Mouse (Mus musculus) spleen, adult 2 months (tissue): ENCODE measurements around the gene Scn5a. TPM values are rescaled to one million over a fixed set of nuclear protein-coding genes. Genes with fewer than 3 reads are reported as not detected.

Source experiments
- DNase-seq, 2 experiments: peaks; one replicate each; pipeline versions ENCODE4 v3.0.0 to v3.0.0-alpha.2; 2012 to 2021; ENCODE audit warnings: low spot score in 2 of 2, low read depth in 1 of 2
- H3K27ac ChIP-seq: fragments of 200-500 bp; 2 replicates; pipeline ENCODE4 v1.5.1; 2012; ENCODE audit warnings: low read length, inconsistent platforms; ENCODE audit not compliant: insufficient read depth
- H3K27me3 ChIP-seq: fragments of 200-500 bp; 2 replicates; pipeline ENCODE4 v1.6.1; 2012; ENCODE audit warnings: mild to moderate bottlenecking, moderate library complexity, low read length, inconsistent platforms; ENCODE audit not compliant: control insufficient read depth, insufficient read depth
- H3K36me3 ChIP-seq: fragments of 200-500 bp; 2 replicates; pipeline ENCODE4 v1.6.1; 2012; ENCODE audit warnings: mild to moderate bottlenecking, low read length, inconsistent platforms; ENCODE audit not compliant: control insufficient read depth, insufficient read depth
- H3K4me1 ChIP-seq: fragments of 200-500 bp; 2 replicates; pipeline ENCODE4 v1.6.1; 2011; ENCODE audit warnings: inconsistent platforms; ENCODE audit not compliant: control insufficient read depth, insufficient read depth, insufficient read length
- H3K4me3 ChIP-seq: fragments of 200-500 bp; 2 replicates; pipeline ENCODE4 v1.5.1; 2011; ENCODE audit warnings: mild to moderate bottlenecking, inconsistent platforms; ENCODE audit not compliant: insufficient read depth, insufficient read length; ENCODE audit errors: extremely low read depth
- CTCF ChIP-seq: fragments of 200-500 bp; IDR thresholded peaks from 2 replicates; pipeline ENCODE4 v1.5.1; 2011; ENCODE audit warnings: mild to moderate bottlenecking, inconsistent platforms; ENCODE audit not compliant: insufficient read depth, insufficient read length, insufficient replicate concordance; ENCODE audit errors: extremely low read depth
- POLR2A ChIP-seq: fragments of 200-500 bp; IDR thresholded peaks from 2 replicates; pipeline ENCODE4 v1.6.1; 2011; ENCODE audit warnings: low read depth, low read length, inconsistent platforms
- WGBS: fragments of 180-500 bp; shearing (Covaris S2); methylation state at CpG from one replicate; pipeline ENCODE4 v1.1.7; 2018; 5-methylcytosine and 5-hydroxymethylcytosine counted together
- polyA plus RNA-seq: library from polyadenylated mRNA; depleted of rRNA; stranded (reverse); fragments of >200 nt; gene quantifications from 2 replicates; pipeline ENCODE4 v1.2.3, GENCODE M21; 2012

The Scn5a gene
- polyA plus RNA-seq, 1 experiment = 1.4 TPM

GRCm38 (mm10) chr9:119469691-119470353 is 109.0 kb downstream of the Scn5a start:
- WGBS = 81% methylated on average over 8 of the region's 8 CpGs
- TF ChIP-seq CTCF (no peak), POLR2A (no peak)
- peaks cover 1% of the 10 kb centered on the region; the same call in 1 of the 2 replicates for H3K36me3 ChIP-seq
- DNase-seq = no peak
- no peaks in the 10 kb centered on the region for H3K4me1 ChIP-seq
- no peaks in the 10 kb centered on the region for H3K27me3 ChIP-seq
- H3K27ac ChIP-seq = no peak overlapping the region
- no peak overlapping the region for H3K4me3 ChIP-seq

- no peak for TF ChIP-seq POLR2A
- no peak for TF ChIP-seq CTCF
- no peak for DNase-seq
- Histone ChIP-seq H3K27me3 (no peaks in the 10 kb centered on the region), H3K4me1 (no peaks in the 10 kb centered on the region), H3K36me3 (peaks cover 10% of the 10 kb centered on the region), H3K27ac (no peak overlapping the region), H3K4me3 (no peak overlapping the region)
- WGBS = 69% methylated on average over 7 of the region's 7 CpGs
These were observed 113.2 kb downstream of the Scn5a start for GRCm38 (mm10) chr9:119465595-119465994.

GRCm38 (mm10) chr9:119465056-119465455 is 113.8 kb downstream of the Scn5a start:
- H3K36me3 ChIP-seq = peaks cover 10% of the 10 kb centered on the region
- no peak for TF ChIP-seq POLR2A
- no peak for TF ChIP-seq CTCF
- 65% methylated on average over 6 of the region's 6 CpGs for whole genome bisulfite sequencing
- H3K4me1 ChIP-seq = no peaks in the 10 kb centered on the region
- no peak overlapping the region for H3K27ac ChIP-seq
- H3K4me3 ChIP-seq = no peak overlapping the region
- no peak for DNase-seq
- H3K27me3 ChIP-seq = no peaks in the 10 kb centered on the region

GRCm38 (mm10) chr9:119460410-119460809 is 118.4 kb downstream of the Scn5a start:
- Histone ChIP-seq H3K27ac (no peak overlapping the region), H3K4me3 (no peak overlapping the region), H3K4me1 (no peaks in the 10 kb centered on the region), H3K27me3 (no peaks in the 10 kb centered on the region), H3K36me3 (peaks cover 9% of the 10 kb centered on the region)
- peak; percentile 3 to 36 for DNase-seq
- TF ChIP-seq CTCF (peak; percentile 55; the same call in 1 of the 2 replicates), POLR2A (no peak)
- WGBS = 52% methylated on average over 8 of the region's 8 CpGs

GRCm38 (mm10) chr9:119457122-119457521 is 121.7 kb downstream of the Scn5a start:
- Histone ChIP-seq H3K4me1 (no peaks in the 10 kb centered on the region), H3K27ac (no peak overlapping the region), H3K27me3 (no peaks in the 10 kb centered on the region), H3K4me3 (no peak overlapping the region), H3K36me3 (no peaks in the 10 kb centered on the region; the same call in 1 of the 2 replicates)
- no peak for TF ChIP-seq POLR2A
- no peak for TF ChIP-seq CTCF
- no peak for DNase-seq
- WGBS = 94% methylated on average over 14 of the region's 14 CpGs

GRCm38 (mm10) chr9:119455967-119456366 is 122.8 kb downstream of the Scn5a start:
- 90% methylated on average over 14 of the region's 14 CpGs for WGBS
- H3K27ac ChIP-seq = no peak overlapping the region
- H3K4me3 ChIP-seq = no peak overlapping the region
- H3K36me3 ChIP-seq = peaks cover 5% of the 10 kb centered on the region
- H3K27me3 ChIP-seq = no peaks in the 10 kb centered on the region
- H3K4me1 ChIP-seq = no peaks in the 10 kb centered on the region
- TF ChIP-seq POLR2A (no peak), CTCF (no peak)
- no peak for DNase-seq

- Histone ChIP-seq H3K27me3 (no peaks in the 10 kb centered on the region), H3K4me3 (peak overlapping the region; percentile 4; the same call in 1 of the 2 replicates), H3K4me1 (peaks cover 5% of the 10 kb centered on the region; the same call in 1 of the 2 replicates), H3K36me3 (peaks cover 16% of the 10 kb centered on the region), H3K27ac (no peak overlapping the region)
- no peak for DNase-seq
- 8% methylated on average over 6 of the region's 6 CpGs for WGBS
- TF ChIP-seq CTCF (no peak), POLR2A (no peak)
These were observed 133.1 kb downstream of the Scn5a start for GRCm38 (mm10) chr9:119445737-119446136.
